Mouse (Mus musculus) midbrain, postnatal 0 days (tissue): ENCODE results near the gene Zfp658. TPM values are rescaled to one million over a fixed set of nuclear protein-coding genes. Genes with fewer than 3 reads are reported as not detected.

Experiments
- ATAC-seq: fragments of 200-750 bp; cut with Nextera tagmentation; 2 replicates; pipeline ENCODE4 v1.8.0; 2017; ENCODE audit warnings: moderate number of reproducible peaks, mild to moderate bottlenecking, moderate TSS enrichment, moderate library complexity; ENCODE audit not compliant: low FRiP score
- DNase-seq: peaks from one replicate; pipeline ENCODE4 v3.0.0-alpha.2; 2015; ENCODE audit warnings: low spot score
- H3K27ac ChIP-seq: fragments of 300-500 bp; sonication (generic); 2 replicates; pipeline ENCODE4 v1.5.1; 2014; ENCODE audit warnings: low read depth, mild to moderate bottlenecking, low read length, mixed read lengths
- H3K27me3 ChIP-seq: fragments of 300-500 bp; sonication (generic); 2 replicates; pipeline ENCODE4 v1.6.1; 2014; ENCODE audit warnings: low read length, control low read depth, mixed read lengths; ENCODE audit not compliant: insufficient read depth
- H3K36me3 ChIP-seq: fragments of 300-500 bp; sonication (generic); 2 replicates; pipeline ENCODE4 v1.6.1; 2014; ENCODE audit warnings: low read length, control low read depth, mixed read lengths; ENCODE audit not compliant: insufficient read depth
- H3K4me1 ChIP-seq: fragments of 300-500 bp; sonication (generic); 2 replicates; pipeline ENCODE4 v1.6.1; 2014; ENCODE audit warnings: mild to moderate bottlenecking, control low read depth, antibody characterized with exemption, low read length, mixed read lengths; ENCODE audit not compliant: insufficient read depth
- H3K4me2 ChIP-seq: fragments of 300-500 bp; sonication (generic); 2 replicates; pipeline ENCODE4 v1.6.1; 2014; ENCODE audit warnings: low read depth, mild to moderate bottlenecking, low read length, mixed read lengths; ENCODE audit not compliant: poor library complexity, severe bottlenecking
- H3K4me3 ChIP-seq: fragments of 300-500 bp; sonication (generic); 2 replicates; pipeline ENCODE4 v1.5.1; 2014; ENCODE audit warnings: low read depth, mild to moderate bottlenecking, low read length, moderate library complexity
- H3K9ac ChIP-seq: fragments of 300-500 bp; sonication (generic); replicated peaks from 2 replicates; pipeline ENCODE4 v1.6.1; 2014; ENCODE audit warnings: mild to moderate bottlenecking, low read length, moderate library complexity, mixed read lengths; ENCODE audit not compliant: poor library complexity, severe bottlenecking
- H3K9me3 ChIP-seq: fragments of 300-500 bp; sonication (generic); 2 replicates; pipeline ENCODE4 v1.6.1; 2016; ENCODE audit warnings: low read length, control low read depth
- CTCF ChIP-seq: IDR thresholded peaks from 2 replicates; pipeline ENCODE4 v1.5.1; 2016; ENCODE audit warnings: antibody characterized with exemption, mild to moderate bottlenecking
- WGBS: fragments of 180-500 bp; shearing (Covaris S2); extraction: QIAGEN DNeasy Blood & Tissue Kit; methylation state at CpG from one replicate; pipeline ENCODE4 v1.1.7; 2014; 5-methylcytosine and 5-hydroxymethylcytosine counted together
- polyA plus RNA-seq: library from polyadenylated mRNA; unstranded; fragments of >200 nt; fragmentation: Nextera tagmentation; extraction: Ambion mirVana; gene quantifications from 2 replicates; pipeline ENCODE4 v1.2.1, GENCODE M21; 2015
- total RNA-seq: library from RNA; depleted of rRNA; stranded (reverse); fragments of >200 nt; gene quantifications from 2 replicates; pipeline ENCODE4 v1.2.3, GENCODE M21; 2014

The Zfp658 gene
- total and polyA plus RNA-seq, 2 experiments from 2014 or later = 2.4 to 9.4 TPM

- H3K9me3 ChIP-seq = no peaks in the 10 kb centered on the region
- DNase-seq (no peak), ATAC-seq (no peak)
- no peaks in the 10 kb centered on the region for H3K4me1 ChIP-seq
- WGBS = 76% methylated on average over 8 of the region's 8 CpGs
- H3K36me3 ChIP-seq = no peaks in the 10 kb centered on the region
- H3K4me3 ChIP-seq = no peak overlapping the region
- H3K27ac ChIP-seq = no peak overlapping the region
- H3K27me3 ChIP-seq = no peaks in the 10 kb centered on the region
- H3K9ac ChIP-seq = no peak overlapping the region
- H3K4me2 ChIP-seq = no peak overlapping the region
- TF ChIP-seq CTCF = no peak
Measured at GRCm38 (mm10) chr7:43530216-43530785, 31.8 kb upstream of the Zfp658 start.

- WGBS = 88% methylated on average over 9 of the region's 9 CpGs
- no peak for TF ChIP-seq CTCF
- Histone ChIP-seq H3K4me3 (no peak overlapping the region), H3K4me1 (no peaks in the 10 kb centered on the region), H3K27me3 (no peaks in the 10 kb centered on the region), H3K27ac (no peak overlapping the region), H3K9me3 (no peaks in the 10 kb centered on the region), H3K4me2 (no peak overlapping the region), H3K9ac (no peak overlapping the region), H3K36me3 (no peaks in the 10 kb centered on the region)
- ATAC-seq = no peak
- no peak for DNase-seq
Measured at GRCm38 (mm10) chr7:43532936-43533505, 29.0 kb upstream of the Zfp658 start.

- H3K4me3 ChIP-seq = no peak overlapping the region
- no peaks in the 10 kb centered on the region for H3K27me3 ChIP-seq
- WGBS = 69% methylated on average over 4 of the region's 4 CpGs
- no peak overlapping the region for H3K27ac ChIP-seq
- H3K9me3 ChIP-seq = no peaks in the 10 kb centered on the region
- TF ChIP-seq CTCF = no peak
- H3K9ac ChIP-seq = no peak overlapping the region
- no peaks in the 10 kb centered on the region for H3K4me1 ChIP-seq
- ATAC-seq = no peak
- H3K4me2 ChIP-seq = no peak overlapping the region
- H3K36me3 ChIP-seq = no peaks in the 10 kb centered on the region
- DNase-seq = no peak
Measured at GRCm38 (mm10) chr7:43538524-43538923, 23.5 kb upstream of the Zfp658 start.

GRCm38 (mm10) chr7:43544225-43544977 lies 17.7 kb upstream of the Zfp658 start, which contains the start of gene Cd33:
Gene Cd33 (minus strand): TSS chr7:43544428.
- Histone ChIP-seq H3K9ac (no peak within 1 kb of the TSS), H3K9me3 (no peaks in the 10 kb centered on the region), H3K27me3 (no peaks in the 10 kb centered on the region), H3K4me3 (no peak within 1 kb of the TSS), H3K27ac (no peak within 1 kb of the TSS), H3K36me3 (peaks cover 5% of the 10 kb centered on the region; the same call in 1 of the 2 replicates), H3K4me1 (no peaks in the 10 kb centered on the region), H3K4me2 (no peak within 1 kb of the TSS)
- ATAC-seq = no peak
- no peak for DNase-seq
- TF ChIP-seq CTCF = no peak
- 80% methylated on average over 7 of the region's 7 CpGs for WGBS

- H3K4me3 ChIP-seq = no peak overlapping the region
- no peaks in the 10 kb centered on the region for H3K27me3 ChIP-seq
- no peaks in the 10 kb centered on the region for H3K4me1 ChIP-seq
- DNase-seq (no peak), ATAC-seq (no peak)
- peaks cover 5% of the 10 kb centered on the region; the same call in 1 of the 2 replicates for H3K36me3 ChIP-seq
- H3K4me2 ChIP-seq = no peak overlapping the region
- H3K9ac ChIP-seq = no peak overlapping the region
- TF ChIP-seq CTCF = no peak
- H3K9me3 ChIP-seq = no peaks in the 10 kb centered on the region
- no peak overlapping the region for H3K27ac ChIP-seq
- 63% methylated on average over 7 of the region's 7 CpGs for WGBS
Measured at GRCm38 (mm10) chr7:43545656-43546545, 16.2 kb upstream of the Zfp658 start.
